Mouse (Mus musculus): ENCODE results near the gene Trim28. TPM values are rescaled to one million over a fixed set of nuclear protein-coding genes. Genes with fewer than 3 reads are reported as not detected.

The Trim28 gene
- polyA plus RNA-seq, 1 experiment from 2014 or later, result 526 TPM

DNA sequence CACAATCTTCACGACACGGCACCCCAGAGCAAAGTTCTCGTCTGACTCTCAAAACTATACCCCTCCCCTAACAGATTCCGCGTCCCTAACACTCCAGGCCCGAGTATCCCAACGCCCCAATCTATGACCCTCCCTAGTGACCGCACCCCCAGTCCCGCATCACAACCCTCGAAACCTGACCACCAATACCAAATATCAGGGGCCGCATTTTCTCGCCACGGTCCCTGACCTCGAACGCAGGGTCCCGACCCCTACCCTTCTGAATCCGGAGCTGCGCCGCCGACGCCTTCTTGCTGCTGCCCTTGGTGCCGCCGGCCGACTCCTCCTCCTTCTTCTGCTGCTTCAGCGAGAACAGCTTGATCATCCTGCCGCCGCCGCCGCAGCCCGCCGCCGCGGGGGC, 38.5 kb downstream of the Trim28 start:
- H3K27me3 ChIP-seq (ENCODE audit: control insufficient read depth, insufficient read depth, low read length), result peaks cover 6% of the 10 kb centered on the region; the same call in 1 of the 2 replicates
- peak overlapping the region; percentile 97 for H3K9ac ChIP-seq (replicated peaks; ENCODE audit: low read length)
- under 1% methylated on average over 32 of the region's 33 CpGs for WGBS
- H3K4me2 ChIP-seq (ENCODE audit: low read depth, low read length), result peak overlapping the region; percentile 67
- H3K4me1 ChIP-seq (ENCODE audit: control insufficient read depth, insufficient read depth, low read length), result peaks cover 3% of the 10 kb centered on the region
- ATAC-seq (replicated peaks; ENCODE audit: insufficient number of reproducible peaks, low FRiP score, low TSS enrichment, low read depth) (no peak), DNase-seq (ENCODE audit: low spot score) (peak; percentile 49)
- peak overlapping the region; percentile 79 for H3K4me3 ChIP-seq (ENCODE audit: low read depth, low read length)
- H3K9me3 ChIP-seq (replicated peaks; ENCODE audit: control insufficient read depth, low read length), result no peaks in the 10 kb centered on the region
- peaks cover 5% of the 10 kb centered on the region; the same call in 1 of the 2 replicates for H3K36me3 ChIP-seq (replicated peaks; ENCODE audit: control insufficient read depth, insufficient read depth, low read depth, low read length)
- H3K27ac ChIP-seq (replicated peaks; ENCODE audit: low read depth, low read length), result peak overlapping the region; percentile 97

DNA sequence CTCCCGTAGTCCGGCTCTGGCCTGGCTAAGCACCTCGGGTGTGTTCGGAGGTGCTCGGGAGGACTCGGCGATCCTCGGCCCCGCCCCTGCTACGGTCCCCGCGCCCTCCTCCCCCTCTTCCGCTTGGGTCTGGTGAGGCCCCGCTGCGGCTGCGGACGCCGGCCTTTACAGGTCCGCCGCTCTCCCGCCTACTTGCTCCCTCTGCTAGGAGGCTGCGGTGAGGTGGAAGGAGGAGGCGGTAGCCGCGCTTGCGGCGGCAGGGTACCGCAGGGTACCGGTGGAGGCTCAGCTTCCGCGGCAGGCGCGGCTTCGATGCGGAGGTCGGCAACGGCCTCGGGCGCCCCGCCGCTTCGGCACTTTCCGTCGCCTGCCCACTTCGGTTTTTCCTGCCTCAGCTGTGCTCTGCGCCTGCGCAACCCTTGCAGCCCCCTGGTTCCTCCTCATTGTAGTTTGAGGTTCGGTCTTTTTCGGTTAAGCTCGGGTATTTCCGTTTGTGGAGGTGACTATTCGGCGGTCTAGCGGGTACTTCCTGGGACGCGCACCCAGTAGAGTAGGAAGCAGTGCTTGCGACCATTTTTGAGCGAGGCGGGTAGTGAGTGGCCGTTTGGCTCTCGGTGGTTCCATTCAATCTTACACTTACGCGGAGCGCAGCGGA, 39.1 kb downstream of the Trim28 start, which contains the start of gene Ube2m:
Gene Ube2m, minus strand, starts transcription at position 375 of the 655 bp plus-strand sequence.
- peak within 1 kb of the TSS; percentile 97 for H3K27ac ChIP-seq (replicated peaks; ENCODE audit: low read depth, low read length)
- H3K9me3 ChIP-seq (replicated peaks; ENCODE audit: control insufficient read depth, low read length), result no peaks in the 10 kb centered on the region; the same call in 1 of the 2 replicates
- ATAC-seq (replicated peaks; ENCODE audit: insufficient number of reproducible peaks, low FRiP score, low TSS enrichment, low read depth), result peak; percentile 87
- peak within 1 kb of the TSS; percentile 97 for H3K9ac ChIP-seq (replicated peaks; ENCODE audit: low read length)
- H3K4me2 ChIP-seq (ENCODE audit: low read depth, low read length), result peak within 1 kb of the TSS; percentile 67
- 0 out of 2 replicates have a peak, but pooled peaks cover 3% of the 10 kb centered on the region for H3K36me3 ChIP-seq (replicated peaks; ENCODE audit: control insufficient read depth, insufficient read depth, low read depth, low read length)
- H3K4me3 ChIP-seq (ENCODE audit: low read depth, low read length), result peak within 1 kb of the TSS; percentile 79
- DNase-seq (ENCODE audit: low spot score), result peak; percentile 100
- peaks cover 3% of the 10 kb centered on the region for H3K4me1 ChIP-seq (ENCODE audit: control insufficient read depth, insufficient read depth, low read length)
- under 1% methylated on average over 63 of the region's 65 CpGs for WGBS
- H3K27me3 ChIP-seq (ENCODE audit: control insufficient read depth, insufficient read depth, low read length), result peaks cover 12% of the 10 kb centered on the region

DNA sequence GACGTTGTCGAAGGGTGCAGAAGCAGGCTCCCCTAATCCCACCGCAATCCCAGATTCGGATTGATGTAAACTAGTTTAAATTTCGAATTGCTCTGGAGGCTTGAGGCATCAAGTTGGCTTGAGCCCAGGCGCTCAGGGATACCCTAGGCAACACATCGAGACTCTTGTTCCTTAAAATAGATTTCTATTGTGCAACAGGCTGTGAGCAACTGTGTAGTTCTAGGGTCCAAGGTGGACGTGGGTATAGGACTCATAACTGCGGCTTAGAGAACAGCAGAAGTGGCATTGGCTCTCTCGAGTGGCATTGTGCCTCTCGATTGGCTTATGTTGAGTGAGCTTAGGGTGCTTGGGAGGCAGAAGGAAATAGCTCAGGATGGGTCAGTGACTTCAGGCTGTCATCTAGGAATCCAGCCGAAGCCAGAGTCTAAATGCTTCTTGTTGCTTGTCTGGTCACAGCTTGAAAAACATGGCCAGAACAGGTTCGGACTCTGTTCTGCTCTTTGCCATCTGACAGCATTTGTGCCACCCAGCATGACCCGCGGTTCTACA, 39.8 kb downstream of the Trim28 start:
- ATAC-seq (replicated peaks; ENCODE audit: insufficient number of reproducible peaks, low FRiP score, low TSS enrichment, low read depth) (no peak), DNase-seq (ENCODE audit: low spot score) (no peak)
- H3K36me3 ChIP-seq (replicated peaks; ENCODE audit: control insufficient read depth, insufficient read depth, low read depth, low read length), result 0 out of 2 replicates have a peak, but pooled peaks cover 3% of the 10 kb centered on the region
- H3K27me3 ChIP-seq (ENCODE audit: control insufficient read depth, insufficient read depth, low read length), result peaks cover 18% of the 10 kb centered on the region
- peaks cover 3% of the 10 kb centered on the region for H3K4me1 ChIP-seq (ENCODE audit: control insufficient read depth, insufficient read depth, low read length)
- peak overlapping the region; percentile 97 for H3K27ac ChIP-seq (replicated peaks; ENCODE audit: low read depth, low read length)
- H3K4me3 ChIP-seq (ENCODE audit: low read depth, low read length), result peak overlapping the region; percentile 79
- no peaks in the 10 kb centered on the region; the same call in 1 of the 2 replicates for H3K9me3 ChIP-seq (replicated peaks; ENCODE audit: control insufficient read depth, low read length)
- peak overlapping the region; percentile 67 for H3K4me2 ChIP-seq (ENCODE audit: low read depth, low read length)
- WGBS, result 31% methylated on average over 15 of the region's 15 CpGs
- peak overlapping the region; percentile 97 for H3K9ac ChIP-seq (replicated peaks; ENCODE audit: low read length)

DNA sequence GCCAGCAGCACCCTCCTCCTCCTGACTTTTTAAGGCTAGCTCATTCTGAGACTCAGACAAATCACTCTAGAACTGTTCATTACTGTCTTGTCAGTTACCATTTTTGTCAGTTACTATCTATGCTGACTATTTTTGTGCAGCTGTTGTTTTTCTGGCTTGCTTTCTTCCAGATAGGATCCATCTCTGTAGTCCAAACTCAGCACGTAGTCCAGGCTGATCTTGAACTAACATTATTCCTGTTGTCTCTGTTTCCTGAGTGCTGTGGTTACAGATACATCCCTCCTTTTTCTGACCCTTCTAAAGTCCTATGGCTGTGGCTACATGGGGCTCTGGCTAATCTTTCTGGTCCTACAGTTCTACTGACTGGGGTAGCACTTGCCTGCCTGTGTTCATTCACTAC, 40.3 kb downstream of the Trim28 start:
- 95% methylated on average over 1 of the region's 1 CpGs for whole genome bisulfite sequencing
- Histone ChIP-seq H3K27ac (replicated peaks; ENCODE audit: low read depth, low read length) (no peak overlapping the region), H3K4me3 (ENCODE audit: low read depth, low read length) (no peak overlapping the region; the same call in 1 of the 2 replicates), H3K9me3 (replicated peaks; ENCODE audit: control insufficient read depth, low read length) (no peaks in the 10 kb centered on the region; the same call in 1 of the 2 replicates), H3K27me3 (ENCODE audit: control insufficient read depth, insufficient read depth, low read length) (peaks cover 23% of the 10 kb centered on the region), H3K4me1 (ENCODE audit: control insufficient read depth, insufficient read depth, low read length) (peaks cover 4% of the 10 kb centered on the region), H3K4me2 (ENCODE audit: low read depth, low read length) (no peak overlapping the region), H3K9ac (replicated peaks; ENCODE audit: low read length) (peak overlapping the region; percentile 97), H3K36me3 (replicated peaks; ENCODE audit: control insufficient read depth, insufficient read depth, low read depth, low read length) (0 out of 2 replicates have a peak, but pooled peaks cover 3% of the 10 kb centered on the region)
- no peak for ATAC-seq (replicated peaks; ENCODE audit: insufficient number of reproducible peaks, low FRiP score, low TSS enrichment, low read depth)
- DNase-seq (ENCODE audit: low spot score), result no peak

DNA sequence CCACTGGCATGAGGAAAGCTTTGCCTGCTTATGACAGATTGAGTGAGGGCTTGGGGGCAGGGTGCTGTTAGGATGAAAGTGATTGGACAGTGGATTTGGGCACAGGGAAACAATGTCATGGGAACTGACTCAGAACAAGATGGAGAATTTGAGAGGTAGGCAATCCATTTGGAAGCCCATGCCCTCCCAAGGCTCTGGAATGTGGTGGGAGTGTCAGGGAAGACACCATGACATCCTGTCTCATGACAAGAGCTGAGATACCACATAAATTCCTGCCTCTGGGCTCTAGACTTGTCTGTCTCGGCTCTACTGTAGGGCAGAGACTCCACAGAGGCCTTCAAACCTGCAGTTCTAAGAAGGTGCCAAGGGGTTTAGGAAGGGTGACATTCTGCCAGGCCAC, 42.3 kb downstream of the Trim28 start:
- Histone ChIP-seq H3K27me3 (ENCODE audit: control insufficient read depth, insufficient read depth, low read length) (peaks cover 31% of the 10 kb centered on the region), H3K9me3 (replicated peaks; ENCODE audit: control insufficient read depth, low read length) (no peaks in the 10 kb centered on the region; the same call in 1 of the 2 replicates), H3K36me3 (replicated peaks; ENCODE audit: control insufficient read depth, insufficient read depth, low read depth, low read length) (no peaks in the 10 kb centered on the region), H3K4me2 (ENCODE audit: low read depth, low read length) (no peak overlapping the region), H3K27ac (replicated peaks; ENCODE audit: low read depth, low read length) (no peak overlapping the region), H3K9ac (replicated peaks; ENCODE audit: low read length) (no peak overlapping the region), H3K4me3 (ENCODE audit: low read depth, low read length) (no peak overlapping the region), H3K4me1 (ENCODE audit: control insufficient read depth, insufficient read depth, low read length) (peaks cover 7% of the 10 kb centered on the region)
- DNase-seq (ENCODE audit: low spot score) (no peak), ATAC-seq (replicated peaks; ENCODE audit: insufficient number of reproducible peaks, low FRiP score, low TSS enrichment, low read depth) (no peak)
- 67% methylated on average over 1 of the region's 1 CpGs for WGBS

DNA sequence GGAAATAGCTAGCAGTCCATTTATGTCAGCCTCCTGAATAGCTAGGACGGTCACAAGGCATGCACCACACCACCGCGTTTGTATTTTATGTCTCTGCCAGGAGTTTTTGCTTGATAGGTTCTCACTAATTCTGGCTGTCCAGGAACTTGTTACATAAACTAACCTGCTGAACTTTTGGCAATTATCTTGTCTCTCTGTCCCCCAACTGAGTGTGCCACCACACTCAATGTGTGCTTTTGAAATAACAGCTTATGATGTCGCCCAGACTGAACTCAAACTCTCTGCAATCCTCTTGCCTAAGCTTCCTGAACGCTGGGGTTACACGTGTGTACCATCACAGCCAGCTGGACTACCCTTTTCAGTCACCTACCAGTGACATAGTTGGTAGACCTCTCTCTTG, 43.6 kb downstream of the Trim28 start:
- Histone ChIP-seq H3K4me1 (ENCODE audit: control insufficient read depth, insufficient read depth, low read length) (peaks cover 7% of the 10 kb centered on the region), H3K4me2 (ENCODE audit: low read depth, low read length) (no peak overlapping the region), H3K36me3 (replicated peaks; ENCODE audit: control insufficient read depth, insufficient read depth, low read depth, low read length) (no peaks in the 10 kb centered on the region), H3K4me3 (ENCODE audit: low read depth, low read length) (no peak overlapping the region), H3K9me3 (replicated peaks; ENCODE audit: control insufficient read depth, low read length) (no peaks in the 10 kb centered on the region; the same call in 1 of the 2 replicates), H3K27ac (replicated peaks; ENCODE audit: low read depth, low read length) (no peak overlapping the region), H3K27me3 (ENCODE audit: control insufficient read depth, insufficient read depth, low read length) (peaks cover 31% of the 10 kb centered on the region), H3K9ac (replicated peaks; ENCODE audit: low read length) (no peak overlapping the region)
- DNase-seq (ENCODE audit: low spot score) (no peak), ATAC-seq (replicated peaks; ENCODE audit: insufficient number of reproducible peaks, low FRiP score, low TSS enrichment, low read depth) (no peak)
- 74% methylated on average over 6 of the region's 6 CpGs for WGBS

DNA sequence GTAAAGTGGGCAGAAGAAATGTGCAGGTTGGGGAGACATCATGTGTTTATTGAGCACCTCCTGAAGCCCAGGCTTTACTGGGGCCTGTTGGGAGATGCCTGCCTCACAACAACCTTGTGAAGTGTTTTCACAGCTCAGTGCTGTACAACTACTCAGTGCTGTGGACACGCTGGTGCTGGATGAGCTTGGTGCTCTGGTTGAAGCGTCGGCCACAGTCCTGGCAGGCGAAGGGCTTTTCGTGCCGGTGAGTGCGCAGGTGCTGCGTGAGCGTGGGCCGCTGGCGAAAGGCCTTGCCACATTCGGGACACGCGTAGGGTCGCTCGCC, 44.2 kb downstream of the Trim28 start:
- peak overlapping the region; percentile 47; the same call in 1 of the 2 replicates for H3K4me3 ChIP-seq (ENCODE audit: low read depth, low read length)
- 34% methylated on average over 16 of the region's 16 CpGs for WGBS
- ATAC-seq (replicated peaks; ENCODE audit: insufficient number of reproducible peaks, low FRiP score, low TSS enrichment, low read depth) (no peak), DNase-seq (ENCODE audit: low spot score) (no peak)
- H3K36me3 ChIP-seq (replicated peaks; ENCODE audit: control insufficient read depth, insufficient read depth, low read depth, low read length), result no peaks in the 10 kb centered on the region
- H3K4me1 ChIP-seq (ENCODE audit: control insufficient read depth, insufficient read depth, low read length), result peaks cover 7% of the 10 kb centered on the region
- no peaks in the 10 kb centered on the region; the same call in 1 of the 2 replicates for H3K9me3 ChIP-seq (replicated peaks; ENCODE audit: control insufficient read depth, low read length)
- peaks cover 31% of the 10 kb centered on the region for H3K27me3 ChIP-seq (ENCODE audit: control insufficient read depth, insufficient read depth, low read length)
- H3K27ac ChIP-seq (replicated peaks; ENCODE audit: low read depth, low read length), result no peak overlapping the region
- H3K9ac ChIP-seq (replicated peaks; ENCODE audit: low read length), result no peak overlapping the region
- peak overlapping the region; percentile 94; the same call in 1 of the 2 replicates for H3K4me2 ChIP-seq (ENCODE audit: low read depth, low read length)

Data from embryonic facial prominence, embryonic 11.5 days (tissue).